Mouse (Mus musculus): ENCODE measurements around the gene Prame.
A peak's percentile ranks its signal among the peaks of the same experiment; 100 is the strongest.
"Not testable (repeated sequence)": the region's sequence is repeated elsewhere in the genome, so short reads cannot be mapped to it uniquely, and the experiment has no call there.

Prame gene

GRCm38 (mm10) chrX:135627605-135628004, at the start of gene Prame:
Gene Prame, minus strand, starts transcription at chrX:135627705.
- no peak for DNase-seq (ENCODE audit: low spot score in 2 of 2)

- DNase-seq (ENCODE audit: low spot score in 2 of 2): no peak
Observed at GRCm38 (mm10) chrX:135652173-135652772, 24.8 kb upstream of the Prame start.

- not testable (repeated sequence) for DNase-seq (ENCODE audit: low spot score in 2 of 2)
Observed at GRCm38 (mm10) chrX:135601298-135602029, 26.0 kb downstream of the Prame start.

GRCm38 (mm10) chrX:135598677-135599076, 28.8 kb downstream of the Prame start, which contains the start of gene Nxf7:
Gene Nxf7, minus strand, starts transcription at chrX:135598777.
- DNase-seq (ENCODE audit: low spot score in 2 of 2): no peak

GRCm38 (mm10) chrX:135598096-135598495, 29.4 kb downstream of the Prame start:
- no peak for DNase-seq (ENCODE audit: low spot score in 2 of 2)

- DNase-seq (ENCODE audit: low spot score in 2 of 2): no peak
Observed at GRCm38 (mm10) chrX:135576412-135576811, 51.1 kb downstream of the Prame start.

- not testable (repeated sequence) for DNase-seq (ENCODE audit: low spot score in 2 of 2)
Observed at GRCm38 (mm10) chrX:135574958-135575628, 52.4 kb downstream of the Prame start.

GRCm38 (mm10) chrX:135574261-135574957, 53.1 kb downstream of the Prame start:
- DNase-seq (ENCODE audit: low spot score in 2 of 2): peak in 1 of 2 experiments; percentile 19

GRCm38 (mm10) chrX:135569467-135569866, 58.0 kb downstream of the Prame start:
- DNase-seq (ENCODE audit: low spot score in 2 of 2): peak in 1 of 2 experiments; percentile 34

GRCm38 (mm10) chrX:135564934-135565333, 62.6 kb downstream of the Prame start:
- not testable (repeated sequence) for DNase-seq (ENCODE audit: low spot score in 2 of 2)

Data from urinary bladder, postnatal 4 days (tissue).